ENCODE assay signal across 14 mouse cellular contexts in the genomic region with DNA sequence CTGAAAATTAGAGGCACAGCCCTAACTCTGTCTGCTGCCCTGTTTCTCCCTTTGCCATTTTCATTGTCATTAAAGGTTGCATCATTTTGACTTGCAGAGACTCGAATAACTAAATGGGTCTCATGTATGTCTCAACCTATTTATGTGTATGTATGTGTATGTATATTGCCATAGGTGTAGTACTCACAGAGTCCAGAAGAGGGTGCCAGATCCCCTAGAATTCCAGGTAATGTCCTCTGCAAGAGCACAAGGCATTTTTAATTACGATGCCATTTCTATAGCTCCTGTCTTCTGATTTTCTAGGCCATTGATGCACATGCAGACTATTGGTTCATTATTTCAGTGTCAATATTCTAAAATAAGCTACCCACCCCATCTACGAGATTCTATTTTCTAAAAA.
DNase-seq lines count a peak whose midpoint lies in the region; ATAC-seq and TF ChIP-seq lines count a peak whose summit lies in the region.
"Had no signal": no experiment of that assay in that cellular context is flagged by ENCODE, and none has a peak within 500 bp of the region (broad histone marks: within the 10 kb centered on the region; RNA-seq: fewer than 3 reads in every experiment).

No protein-coding gene starts in this region.

- peak; percentile 65 for TF ChIP-seq RAD21 in CH12.LX (IDR thresholded peaks at IDR 0.05; ENCODE audit: low read depth, low read length)

- intact Hi-C loops in left cerebral cortex, postnatal 14 days (cut with DNase I) = no loop called here

- no peak overlapping the region for H3K4me3 ChIP-seq in CH12.LX (replicated peaks in 1 of 3; ENCODE audit: low read depth in 2 of 3, low read length in 2 of 3, poor library complexity in 1 of 3)
- H3K4me3 ChIP-seq: limb, embryonic 13.5 days; midbrain, embryonic 10.5 days; neural tube, embryonic 15.5 days had no signal

- TF ChIP-seq POLR2A in CH12.LX (IDR thresholded peaks at IDR 0.05; ENCODE audit: low read depth, low read length) = no peak

- H3K36me3 ChIP-seq in CH12.LX (replicated peaks in 1 of 2; ENCODE audit: control insufficient read depth in 1 of 2, insufficient read depth in 1 of 2, low read length in 1 of 2) = no peaks in the 10 kb centered on the region
- H3K36me3 ChIP-seq: limb, embryonic 13.5 days; midbrain, embryonic 10.5 days; neural tube, embryonic 15.5 days had no signal

- no peak overlapping the region for H3K27ac ChIP-seq in CH12.LX (ENCODE audit: insufficient read depth, low read depth)
- H3K27ac ChIP-seq: limb, embryonic 13.5 days; midbrain, embryonic 10.5 days; neural tube, embryonic 15.5 days had no signal

- peak in 1 of 2 experiments; percentile 71; a peak in 2 of 4 replicates for TF ChIP-seq CTCF in CH12.LX (conservative IDR thresholded peaks at IDR 0.05 in 1 of 2, IDR thresholded peaks at IDR 0.05 in 1 of 2; ENCODE audit: low read depth in 2 of 2, low read length in 2 of 2)

- no peak overlapping the region for H3K9ac ChIP-seq in CH12.LX (ENCODE audit: insufficient read depth, low read depth)
- H3K9ac ChIP-seq: limb, embryonic 13.5 days; neural tube, embryonic 15.5 days had no signal

- ATAC-seq in erythroid progenitor cell, adult 5-6 weeks (replicated peaks; ENCODE audit: low FRiP score, poor library complexity, severe bottlenecking) = no peak

- H3K79me2 ChIP-seq in CH12.LX (replicated peaks; ENCODE audit: control insufficient read depth, extremely low read depth, insufficient read depth, poor library complexity, severe bottlenecking) = no peaks in the 10 kb centered on the region

- dilution Hi-C loops in CH12.LX (cut with MboI; ENCODE audit: extremely low pct_ligation_motif_present, extremely low pct_unique_long_range_greater_than_20kb, low sequenced_read_pairs) = no loop called here

- H3K27me3 ChIP-seq in CH12.LX (replicated peaks) = no peaks in the 10 kb centered on the region
- H3K27me3 ChIP-seq: limb, embryonic 13.5 days; neural tube, embryonic 15.5 days had no signal

- H3K9me3 ChIP-seq in CH12.LX (replicated peaks; ENCODE audit: low read length) = peaks cover 49% of the 10 kb centered on the region
- H3K9me3 ChIP-seq: neural tube, embryonic 15.5 days had no signal

- DNase-seq in embryo, embryonic 10.5 days (ENCODE audit: low spot score) = peak; percentile 41
- DNase-seq in embryo, embryonic 10 days (ENCODE audit: low spot score) = no peak
- peak; percentile 40 to 49 for DNase-seq in left cerebral cortex, postnatal 14 days (ENCODE audit: low spot score in 2 of 2)
- DNase-seq in left cerebral cortex, adult 11 months (ENCODE audit: low spot score) = no peak
- DNase-seq in CH12.LX (ENCODE audit: extremely low read depth) = peak; percentile 5
- DNase-seq in embryo, embryonic 9.5 days (ENCODE audit: extremely low spot score) = peak; percentile 7
- DNase-seq in urinary bladder, adult 18-20 months (ENCODE audit: low spot score in 2 of 2) = no peak
- DNase-seq: cerebellum, adult 11-12 months; gastrocnemius, postnatal 10 days; heart, postnatal 10 days had no signal

- H3K4me1 ChIP-seq in CH12.LX (ENCODE audit: control insufficient read depth in 1 of 2, insufficient read depth in 2 of 2) = no peaks in the 10 kb centered on the region
- H3K4me1 ChIP-seq: limb, embryonic 13.5 days; midbrain, embryonic 10.5 days; neural tube, embryonic 15.5 days had no signal

- no peak for TF ChIP-seq EP300 in CH12.LX (IDR thresholded peaks at IDR 0.05; ENCODE audit: low read length)

- H3K4me2 ChIP-seq in CH12.LX (ENCODE audit: insufficient read depth, low read depth, poor library complexity, severe bottlenecking) = no peak overlapping the region
- H3K4me2 ChIP-seq: limb, embryonic 13.5 days; neural tube, embryonic 15.5 days had no signal

- in situ Hi-C loops in CH12.LX (cut with MboI; ENCODE audit: low pct_ligation_motif_present, low pct_unique_long_range_greater_than_20kb, low sequenced_read_pairs) = no loop called here

TF ChIP-seq in CH12.LX, 34 proteins besides CTCF, POLR2A, EP300 and RAD21:
- no peak for TF ChIP-seq JUN (IDR thresholded peaks at IDR 0.05; ENCODE audit: insufficient read depth, low read depth, low read length)
- peak; percentile 71 for TF ChIP-seq SMC3 (IDR thresholded peaks at IDR 0.05; ENCODE audit: low read depth, low read length)

Comparison
In these comparisons a context has a peak if more than half of its experiments do, and no peak if none do; other contexts are left out.
1. DNase-seq: peak in embryo, embryonic 10.5 days (single experiment), left cerebral cortex, postnatal 14 days (2 of 2), CH12.LX (single experiment) and embryo, embryonic 9.5 days (single experiment); none in embryo, embryonic 10 days (single experiment), left cerebral cortex, adult 11 months (single experiment) and urinary bladder, adult 18-20 months (0 of 2).